Mouse (Mus musculus) A20 (cell line): ENCODE data around the gene Atp2a2.

Experiments
- DNase-seq: peaks from one replicate; pipeline ENCODE4 v3.0.0-alpha.2; 2011; ENCODE audit warnings: low read depth, low spot score

Gene Atp2a2

GRCm38 (mm10) chr5:122502077-122502941 is at the start of gene Atp2a2:
Gene Atp2a2 (minus strand): TSS chr5:122502225.
- peak; percentile 93 for DNase-seq

DNA sequence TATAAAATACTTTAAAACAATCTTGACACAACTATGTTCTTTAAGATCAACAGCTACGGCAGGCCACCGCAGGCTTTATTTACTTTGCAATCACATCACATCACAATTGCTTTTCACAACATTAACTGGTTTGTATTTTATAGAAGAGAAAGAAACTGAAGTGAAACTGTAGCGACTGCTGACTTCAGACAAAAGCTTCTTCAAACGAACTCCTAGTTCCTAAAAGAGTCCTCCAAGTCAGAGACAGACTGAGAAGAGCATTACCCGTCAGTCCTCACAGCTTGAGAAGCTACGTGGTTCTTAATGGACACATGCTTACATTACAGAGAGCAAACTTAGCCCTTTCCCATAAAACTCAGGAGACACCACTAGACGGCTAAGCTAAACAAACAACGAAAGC is 48.4 kb upstream of the Atp2a2 start:
- peak; percentile 55 for DNase-seq

DNA sequence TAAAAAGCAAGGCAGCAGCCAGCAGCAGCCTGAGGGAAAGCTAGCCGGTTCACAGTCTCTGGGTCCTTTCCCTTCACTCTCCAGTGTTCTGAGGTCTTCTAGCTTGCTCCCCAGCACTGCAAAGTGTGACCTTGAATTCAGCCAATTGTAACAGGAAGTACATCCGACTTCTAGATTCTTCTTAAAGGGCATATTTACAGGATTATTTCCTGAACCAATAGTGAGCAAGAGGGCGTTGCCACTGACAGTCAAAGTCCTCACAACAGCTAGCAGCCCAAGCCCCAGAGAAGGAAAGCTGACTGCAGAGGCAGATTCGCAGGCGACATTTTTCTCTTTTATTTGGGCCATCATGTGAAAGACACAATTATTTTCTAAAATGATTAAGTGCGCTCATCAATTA is 46.6 kb upstream of the Atp2a2 start:
- DNase-seq: no peak

DNA sequence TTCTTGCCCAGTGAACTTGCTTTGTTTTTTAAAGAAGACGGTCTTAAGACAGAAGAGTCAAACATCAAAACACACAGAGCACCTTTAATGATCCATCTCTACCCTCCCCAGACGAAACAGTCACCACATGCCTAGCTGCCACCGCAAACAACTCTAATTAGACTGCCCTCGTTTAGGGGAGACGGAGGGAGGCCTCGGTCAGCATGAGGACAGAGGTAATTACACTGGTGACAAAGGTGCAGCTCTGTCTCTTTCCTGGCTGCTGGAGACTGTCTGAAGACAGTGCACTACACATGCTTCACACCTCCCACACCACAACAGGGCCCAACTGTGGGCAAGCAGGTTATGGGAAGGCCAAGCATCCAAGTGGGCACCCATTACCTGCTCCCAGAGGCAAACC is 45.8 kb upstream of the Atp2a2 start:
- no peak for DNase-seq

GRCm38 (mm10) chr5:122547251-122547714 is 45.3 kb upstream of the Atp2a2 start:
- DNase-seq: no peak

DNA sequence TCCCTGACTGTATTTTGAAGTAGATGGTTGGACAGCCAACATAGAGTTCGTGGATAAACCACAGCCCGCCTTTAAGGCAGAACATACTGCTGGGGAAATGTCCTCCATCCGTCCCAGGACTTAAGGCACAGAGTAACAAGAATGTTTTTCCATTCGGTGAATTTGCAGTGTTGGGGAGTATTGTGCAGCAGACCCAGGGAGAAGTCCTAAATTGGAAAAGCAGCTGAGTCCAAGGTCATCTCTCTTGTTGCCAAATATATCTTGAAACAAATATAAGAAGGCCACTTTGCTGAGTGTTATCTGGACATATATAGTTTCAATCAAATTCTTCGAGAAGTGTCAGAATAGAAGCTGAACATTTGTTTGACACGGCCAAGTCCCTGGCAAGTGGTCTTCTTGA is 41.4 kb upstream of the Atp2a2 start:
- no peak for DNase-seq

- no peak for DNase-seq
Observed at GRCm38 (mm10) chr5:122541871-122542270, 39.8 kb upstream of the Atp2a2 start.

DNA sequence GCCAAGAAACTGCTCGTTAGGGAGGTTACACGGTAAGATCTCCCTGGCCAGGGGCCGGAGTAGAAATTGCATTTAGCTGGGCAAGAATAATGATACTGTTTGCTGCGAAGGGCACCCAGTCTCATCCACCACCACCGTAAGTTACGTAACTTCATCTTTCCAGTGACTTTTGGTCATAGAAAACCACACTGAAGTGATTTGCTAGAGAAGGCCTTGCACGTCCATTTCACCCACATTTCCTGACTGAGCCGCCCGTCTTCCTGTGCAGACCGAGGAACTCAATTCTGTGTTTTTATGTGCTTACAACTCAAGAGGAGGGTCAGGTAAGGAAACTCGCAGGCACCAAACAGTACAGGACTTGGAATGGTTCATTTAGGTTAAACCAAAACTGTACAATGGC is 36.1 kb upstream of the Atp2a2 start:
- DNase-seq: no peak

DNA sequence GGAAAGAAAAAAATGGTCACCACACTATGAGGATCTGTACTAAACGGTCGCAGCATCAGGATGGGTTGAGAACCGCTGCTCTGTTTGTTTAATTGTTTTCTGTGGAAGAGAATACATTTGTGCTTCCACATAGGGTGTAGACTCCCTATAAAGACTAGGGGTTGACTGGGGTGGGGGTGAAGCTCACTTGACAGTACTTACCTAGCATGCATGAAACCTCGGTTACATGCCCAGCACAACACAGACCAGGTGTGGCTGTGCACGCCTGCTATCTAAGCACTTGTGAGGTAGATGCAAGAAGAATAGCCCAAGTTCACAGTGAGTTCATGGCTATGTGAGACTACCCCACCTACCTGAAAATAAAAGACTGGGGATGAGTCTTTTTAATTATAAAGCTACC is 35.6 kb upstream of the Atp2a2 start:
- DNase-seq: no peak

- DNase-seq: no peak
Observed at GRCm38 (mm10) chr5:122533884-122534283, 31.9 kb upstream of the Atp2a2 start.

- no peak for DNase-seq
Observed at GRCm38 (mm10) chr5:122529913-122530604, 28.0 kb upstream of the Atp2a2 start.

DNA sequence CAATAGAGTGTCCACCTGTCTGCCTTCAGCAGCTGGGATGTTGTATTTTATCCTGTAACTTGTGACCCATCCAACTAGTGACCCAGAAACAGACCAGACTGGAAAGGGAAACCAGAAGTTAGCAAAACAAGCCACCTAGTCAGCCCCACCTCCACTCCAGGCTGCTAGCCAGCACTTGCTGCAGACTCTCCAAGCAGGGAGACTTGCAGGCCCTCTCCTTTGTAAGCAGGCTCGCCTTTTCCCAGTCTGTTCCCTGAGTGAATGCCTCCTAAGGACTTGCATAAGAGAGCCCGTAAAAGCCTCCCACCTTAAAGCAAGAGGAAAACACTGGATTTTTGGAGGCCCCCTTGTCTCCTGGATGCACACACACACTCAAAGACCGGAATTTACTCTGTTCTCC is 27.3 kb upstream of the Atp2a2 start:
- DNase-seq: no peak

GRCm38 (mm10) chr5:122528591-122528990 is 26.6 kb upstream of the Atp2a2 start:
- DNase-seq: no peak

- DNase-seq: no peak
Observed at GRCm38 (mm10) chr5:122527761-122528160, 25.7 kb upstream of the Atp2a2 start.

DNA sequence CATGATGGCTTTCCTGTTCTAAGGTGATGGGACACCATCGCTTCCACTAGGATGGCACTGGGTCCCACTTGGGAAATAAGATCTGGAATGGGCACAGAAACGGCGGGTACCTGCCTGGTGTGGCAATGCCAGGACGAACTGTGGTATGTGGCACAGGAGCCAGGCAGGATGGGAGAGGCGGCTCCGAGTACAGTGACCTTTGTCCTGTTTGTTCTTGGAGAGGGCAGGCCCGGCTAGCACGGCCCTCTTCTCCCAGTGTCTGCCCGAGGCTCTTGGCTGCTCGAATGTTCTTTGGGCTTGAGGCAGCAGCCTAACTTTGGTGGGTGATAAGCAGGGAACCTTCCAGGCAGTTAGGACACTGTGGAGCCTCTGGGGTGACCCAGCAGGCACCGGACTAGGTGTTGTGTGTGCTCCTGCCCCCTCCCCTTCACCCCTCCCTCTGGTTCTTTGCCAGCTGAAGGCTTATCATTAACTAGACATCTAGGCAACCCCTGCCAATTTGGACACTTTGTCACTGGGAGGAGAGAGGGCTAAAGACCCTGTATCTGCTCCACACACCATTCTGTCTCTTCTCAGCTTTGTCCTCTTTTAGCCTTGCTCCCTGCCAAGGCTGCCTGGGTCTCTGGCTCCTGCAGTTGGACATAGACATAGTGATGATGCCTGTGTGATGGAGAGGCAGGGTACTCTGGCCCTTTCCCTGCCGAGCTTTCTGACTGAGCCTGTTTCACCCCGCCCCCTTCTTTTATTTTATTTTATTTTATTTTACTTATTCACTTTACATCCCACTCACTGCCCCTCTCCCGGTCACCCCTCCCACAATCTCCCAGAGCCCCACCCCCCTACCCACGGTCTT is 25.1 kb upstream of the Atp2a2 start:
- no peak for DNase-seq

GRCm38 (mm10) chr5:122526405-122526804 is 24.4 kb upstream of the Atp2a2 start:
- DNase-seq: no peak

- DNase-seq: no peak
Observed at GRCm38 (mm10) chr5:122525238-122525931, 23.4 kb upstream of the Atp2a2 start.

GRCm38 (mm10) chr5:122524854-122525237 is 22.8 kb upstream of the Atp2a2 start:
- DNase-seq: no peak

DNA sequence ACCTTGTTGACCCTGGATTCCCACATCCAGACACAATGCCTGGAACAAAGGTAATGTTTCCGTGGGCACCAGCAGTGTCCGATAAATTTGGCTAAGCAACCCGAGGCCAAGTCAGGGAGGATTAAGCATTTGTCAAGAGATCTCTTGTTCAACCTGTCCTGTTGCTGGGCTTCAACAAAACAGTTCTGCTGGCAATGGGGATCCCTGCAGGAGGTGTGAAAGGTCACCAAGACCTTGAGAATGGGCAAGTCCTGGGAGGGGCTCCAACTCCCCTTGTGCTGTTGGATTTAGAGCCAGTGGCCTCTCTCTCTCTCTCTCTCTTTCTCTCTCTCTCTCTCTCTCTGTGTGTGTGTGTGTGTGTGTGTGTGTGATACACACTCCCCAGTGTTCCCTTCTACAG is 22.2 kb upstream of the Atp2a2 start:
- DNase-seq: no peak

DNA sequence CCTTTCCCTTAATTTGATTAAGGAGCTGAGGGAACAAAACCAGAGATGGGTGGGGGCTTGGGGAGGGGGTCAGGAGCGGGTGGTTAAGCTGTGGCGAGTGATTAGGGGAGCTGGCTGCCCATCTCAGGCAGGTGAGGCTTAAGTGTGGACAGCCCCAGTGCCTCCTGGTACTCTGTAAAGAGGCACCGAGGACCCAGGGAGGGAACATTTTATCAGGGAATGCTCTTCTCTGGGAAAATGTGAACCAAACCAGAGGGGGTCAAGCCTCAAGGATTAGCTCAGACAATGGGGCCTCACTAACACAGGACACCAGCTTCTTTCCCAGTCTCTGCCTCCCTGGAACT is 19.1 kb upstream of the Atp2a2 start:
- DNase-seq: no peak
